Mouse (Mus musculus): ENCODE results near the gene Prh1. TPM values are rescaled to one million over a fixed set of nuclear protein-coding genes. Genes with fewer than 3 reads are reported as not detected.
"Not testable (repeated sequence)": the region's sequence is repeated elsewhere in the genome, so short reads cannot be mapped to it uniquely, and the experiment has no call there.

Gene Prh1
- polyA plus RNA-seq (2015; fragmentation: Nextera tagmentation; extraction: Ambion mirVana): not detected in 2 replicates

GRCm38 (mm10) chr6:132569509-132569908 is at the start of gene Prh1:
Prh1 (plus strand) TSS chr6:132569809.
- WGBS: 81% methylated on average over 1 of the region's 1 CpGs
- not testable (repeated sequence) for H3K4me2 ChIP-seq (replicated peaks); H3K4me3 ChIP-seq; H3K4me1 ChIP-seq; H3K9me3 ChIP-seq; H3K36me3 ChIP-seq; ATAC-seq (replicated peaks); H3K27me3 ChIP-seq; H3K9ac ChIP-seq (replicated peaks); H3K27ac ChIP-seq (replicated peaks)

- H3K9me3 ChIP-seq; ATAC-seq (replicated peaks); H3K36me3 ChIP-seq; H3K4me2 ChIP-seq (replicated peaks); H3K4me3 ChIP-seq; H3K4me1 ChIP-seq; H3K9ac ChIP-seq (replicated peaks); H3K27ac ChIP-seq (replicated peaks); H3K27me3 ChIP-seq: not testable (repeated sequence)
- 80% methylated on average over 2 of the region's 2 CpGs for WGBS
These were observed 26.0 kb downstream of the Prh1 start, which contains the start of gene Prp2 for GRCm38 (mm10) chr6:132595613-132596012. Prp2 (plus strand) TSS chr6:132595913.

Other genes starting within 250 kb of the Prh1 start
- gene Gm8882, start 205.7 kb upstream of the Prh1 start, polyA plus RNA-seq (2015; fragmentation: Nextera tagmentation; extraction: Ambion mirVana): not detected in 2 replicates
- gene Prp2, start 26.1 kb downstream of the Prh1 start, polyA plus RNA-seq (2015; fragmentation: Nextera tagmentation; extraction: Ambion mirVana): not detected in 2 replicates
- gene A630073D07Rik, start 81.7 kb downstream of the Prh1 start, polyA plus RNA-seq (2015; fragmentation: Nextera tagmentation; extraction: Ambion mirVana): not detected in 2 replicates
- not detected in 2 replicates for gene Tas2r120, start 87.1 kb downstream of the Prh1 start, polyA plus RNA-seq (2015; fragmentation: Nextera tagmentation; extraction: Ambion mirVana)
- not detected in 2 replicates for gene Tas2r121, start 131.2 kb downstream of the Prh1 start, polyA plus RNA-seq (2015; fragmentation: Nextera tagmentation; extraction: Ambion mirVana)
- not detected in 2 replicates for gene Tas2r122, start 142.1 kb downstream of the Prh1 start, polyA plus RNA-seq (2015; fragmentation: Nextera tagmentation; extraction: Ambion mirVana)
- gene Tas2r115, start 168.2 kb downstream of the Prh1 start, polyA plus RNA-seq (2015; fragmentation: Nextera tagmentation; extraction: Ambion mirVana): not detected in 2 replicates
- not detected in 2 replicates for gene Tas2r124, start 184.9 kb downstream of the Prh1 start, polyA plus RNA-seq (2015; fragmentation: Nextera tagmentation; extraction: Ambion mirVana)
- not detected in 2 replicates for gene Tas2r102, start 192.3 kb downstream of the Prh1 start, polyA plus RNA-seq (2015; fragmentation: Nextera tagmentation; extraction: Ambion mirVana)
- not detected in 2 replicates for gene Tas2r136, start 208.4 kb downstream of the Prh1 start, polyA plus RNA-seq (2015; fragmentation: Nextera tagmentation; extraction: Ambion mirVana)
- gene Tas2r117, start 233.0 kb downstream of the Prh1 start, polyA plus RNA-seq (2015; fragmentation: Nextera tagmentation; extraction: Ambion mirVana): not detected in 2 replicates

Data from forebrain, embryonic 15.5 days (tissue).